Mouse (Mus musculus) MEL (cell line): ENCODE measurements around the gene Ppp3r1. TPM values are rescaled to one million over a fixed set of nuclear protein-coding genes. Genes with fewer than 3 reads are reported as not detected.
A peak's percentile ranks its signal among the peaks of the same experiment; 100 is the strongest.

ENCODE experiments used
- DNase-seq: peaks from one replicate; pipeline ENCODE4 v3.0.0; 2011; ENCODE audit warnings: low read depth, low spot score
- H3K27ac ChIP-seq: 2 replicates; pipeline ENCODE4 v1.5.1; 2012; ENCODE audit warnings: low read depth, mild to moderate bottlenecking, control low read depth, low read length, moderate library complexity; ENCODE audit not compliant: control insufficient read depth
- H3K27me3 ChIP-seq, 2 experiments: fragments of 150-350 bp in 1 of 2; sonication (generic) in 1 of 2; 2 replicates each; pipeline ENCODE4 v1.6.1; 2012; ENCODE audit warnings: low read length in 2 of 2, mild to moderate bottlenecking in 2 of 2, improper control_type of control experiment in 1 of 2, moderate library complexity in 1 of 2; ENCODE audit not compliant: insufficient read depth in 2 of 2, control insufficient read depth in 1 of 2
- H3K36me3 ChIP-seq, 2 experiments: 2 replicates each; pipeline ENCODE4 v1.6.1; 2012 to 2014; ENCODE audit warnings: low read length in 2 of 2, improper control_type of control experiment in 1 of 2, inconsistent platforms in 1 of 2, mild to moderate bottlenecking in 1 of 2; ENCODE audit not compliant: insufficient read depth in 2 of 2, control insufficient read depth in 1 of 2
- H3K4me1 ChIP-seq, 2 experiments: fragments of 150-350 bp in 1 of 2; sonication (generic) in 1 of 2; 2 replicates each; pipeline ENCODE4 v1.6.1; 2012; ENCODE audit warnings: low read length in 2 of 2, improper control_type of control experiment in 1 of 2, mild to moderate bottlenecking in 1 of 2; ENCODE audit not compliant: insufficient read depth in 2 of 2, control insufficient read depth in 1 of 2
- H3K4me3 ChIP-seq, 2 experiments: fragments of 150-350 bp in 1 of 2; sonication (generic) in 1 of 2; 2 replicates each; pipeline ENCODE4 v1.5.1; 2012; ENCODE audit warnings: low read depth in 2 of 2, low read length in 2 of 2, mild to moderate bottlenecking in 2 of 2, moderate library complexity in 2 of 2, control low read depth in 1 of 2, improper control_type of control experiment in 1 of 2; ENCODE audit not compliant: control insufficient read depth in 1 of 2, insufficient read depth in 1 of 2
- H3K79me2 ChIP-seq: 2 replicates; pipeline ENCODE4 v1.6.1; 2012; ENCODE audit warnings: mild to moderate bottlenecking, low read length, moderate library complexity; ENCODE audit not compliant: control insufficient read depth, poor library complexity, insufficient read depth
- H3K9ac ChIP-seq: 2 replicates; pipeline ENCODE4 v1.6.1; 2012; ENCODE audit warnings: low read depth, mild to moderate bottlenecking, control low read depth, low read length, moderate library complexity; ENCODE audit not compliant: control insufficient read depth, poor library complexity, severe bottlenecking
- H3K9me3 ChIP-seq: fragments of 150-350 bp; sonication (generic); replicated peaks from 2 replicates; pipeline ENCODE4 v1.6.1; 2012; ENCODE audit warnings: mild to moderate bottlenecking, low read length, improper control_type of control experiment, moderate library complexity; ENCODE audit not compliant: insufficient read depth
- BHLHE40 ChIP-seq: IDR thresholded peaks from 2 replicates; pipeline ENCODE4 v1.6.1; 2012; ENCODE audit warnings: low read depth, mild to moderate bottlenecking, inconsistent platforms, low read length, improper control_type of control experiment, borderline replicate concordance
- CHD2 ChIP-seq: IDR thresholded peaks from 2 replicates; pipeline ENCODE4 v1.6.1; 2011; ENCODE audit warnings: low read length, improper control_type of control experiment
- E2F4 ChIP-seq: IDR thresholded peaks from 2 replicates; pipeline ENCODE4 v1.6.1; 2011; ENCODE audit warnings: low read depth, low read length, improper control_type of control experiment, borderline replicate concordance
- EP300 ChIP-seq, 2 experiments: IDR thresholded peaks; 2 replicates each; pipeline ENCODE4 v1.6.1; 2011; ENCODE audit warnings: improper control_type of control experiment in 2 of 2, low read length in 2 of 2, low read depth in 1 of 2, mild to moderate bottlenecking in 1 of 2
- ETS1 ChIP-seq: IDR thresholded peaks from 2 replicates; pipeline ENCODE4 v1.6.1; 2012; ENCODE audit warnings: low read depth, mild to moderate bottlenecking, inconsistent platforms, low read length, improper control_type of control experiment, moderate library complexity
- GATA1 ChIP-seq: IDR thresholded peaks from 2 replicates; pipeline ENCODE4 v1.6.1; 2011; ENCODE audit warnings: low read depth, low read length, improper control_type of control experiment
- JUND ChIP-seq: IDR thresholded peaks from 2 replicates; pipeline ENCODE4 v1.6.1; 2011; ENCODE audit warnings: low read depth, mild to moderate bottlenecking, improper control_type of control experiment, low read length
- MAX ChIP-seq: IDR thresholded peaks from 2 replicates; pipeline ENCODE4 v1.6.1; 2011; ENCODE audit warnings: low read length, improper control_type of control experiment
- MAZ ChIP-seq: IDR thresholded peaks from 2 replicates; pipeline ENCODE4 v1.6.1; 2012; ENCODE audit warnings: low read depth, mild to moderate bottlenecking, inconsistent platforms, low read length, improper control_type of control experiment
- MEF2A ChIP-seq: IDR thresholded peaks from 2 replicates; pipeline ENCODE4 v1.6.1; 2014; ENCODE audit warnings: low read depth, mild to moderate bottlenecking, inconsistent platforms, low read length, improper control_type of control experiment; ENCODE audit not compliant: poor library complexity, insufficient replicate concordance, severe bottlenecking; ENCODE audit errors: extremely low read depth
- MYB ChIP-seq: IDR thresholded peaks from 2 replicates; pipeline ENCODE4 v1.6.1; 2011; ENCODE audit warnings: mild to moderate bottlenecking, low read depth, low read length, improper control_type of control experiment
- MYC ChIP-seq: IDR thresholded peaks from 2 replicates; pipeline ENCODE4 v1.6.1; 2011; ENCODE audit warnings: low read depth, mild to moderate bottlenecking, low read length, improper control_type of control experiment, moderate library complexity
- POLR2A ChIP-seq, 2 experiments: IDR thresholded peaks; 2 replicates each; pipeline ENCODE4 v1.6.1; 2011 to 2012; ENCODE audit warnings: low read length in 2 of 2, mild to moderate bottlenecking in 2 of 2, control low read depth in 1 of 2, improper control_type of control experiment in 1 of 2, low read depth in 1 of 2, moderate library complexity in 1 of 2; ENCODE audit not compliant: control insufficient read depth in 1 of 2, insufficient read depth in 1 of 2, poor library complexity in 1 of 2
- POLR2AphosphoS2 ChIP-seq: IDR thresholded peaks from 2 replicates; pipeline ENCODE4 v1.6.1; 2011; ENCODE audit warnings: low read length, improper control_type of control experiment
- POLR2AphosphoS5 ChIP-seq: IDR thresholded peaks from 2 replicates; pipeline ENCODE4 v1.6.1; 2012; ENCODE audit warnings: low read depth, borderline replicate concordance, mild to moderate bottlenecking, inconsistent platforms, low read length, moderate library complexity, mixed read lengths
- RAD21 ChIP-seq: IDR thresholded peaks from 2 replicates; pipeline ENCODE4 v1.6.1; 2011; ENCODE audit warnings: mild to moderate bottlenecking, low read depth, low read length, improper control_type of control experiment
- RCOR1 ChIP-seq: IDR thresholded peaks from 2 replicates; pipeline ENCODE4 v1.6.1; 2012; ENCODE audit warnings: low read depth, mild to moderate bottlenecking, inconsistent platforms, low read length, improper control_type of control experiment
- SIN3A ChIP-seq: IDR thresholded peaks from 2 replicates; pipeline ENCODE4 v1.6.1; 2012; ENCODE audit warnings: low read length, improper control_type of control experiment, inconsistent platforms
- SMC3 ChIP-seq: IDR thresholded peaks from 2 replicates; pipeline ENCODE4 v1.6.1; 2011; ENCODE audit warnings: low read depth, low read length, improper control_type of control experiment
- TAL1 ChIP-seq: IDR thresholded peaks from 2 replicates; pipeline ENCODE4 v1.6.1; 2012; ENCODE audit warnings: mild to moderate bottlenecking, inconsistent platforms, low read length, moderate library complexity, mixed read lengths
- TBP ChIP-seq: IDR thresholded peaks from 2 replicates; pipeline ENCODE4 v1.8.0; 2011; ENCODE audit warnings: low read depth, low read length, improper control_type of control experiment
- TCF12 ChIP-seq: IDR thresholded peaks from 2 replicates; pipeline ENCODE4 v1.6.1; 2014; ENCODE audit warnings: low read depth, mild to moderate bottlenecking, inconsistent platforms, low read length, improper control_type of control experiment, moderate library complexity
- UBTF ChIP-seq: IDR thresholded peaks from 2 replicates; pipeline ENCODE4 v1.6.1; 2012; ENCODE audit warnings: low read depth, mild to moderate bottlenecking, inconsistent platforms, low read length, improper control_type of control experiment, moderate library complexity, borderline replicate concordance; ENCODE audit not compliant: insufficient read depth
- USF2 ChIP-seq, 2 experiments: IDR thresholded peaks; 2 replicates each; pipeline ENCODE4 v1.6.1; 2011 to 2012; ENCODE audit warnings: improper control_type of control experiment in 2 of 2, low read length in 2 of 2, borderline replicate concordance in 1 of 2, inconsistent platforms in 1 of 2, low read depth in 1 of 2, mild to moderate bottlenecking in 1 of 2; ENCODE audit not compliant: insufficient read depth in 1 of 2
- ZC3H11A ChIP-seq: IDR thresholded peaks from 2 replicates; pipeline ENCODE4 v1.6.1; 2012; ENCODE audit warnings: low read depth, mild to moderate bottlenecking, inconsistent platforms, low read length, improper control_type of control experiment
- ZMIZ1 ChIP-seq: IDR thresholded peaks from 2 replicates; pipeline ENCODE4 v1.6.1; 2012; ENCODE audit warnings: low read depth, mild to moderate bottlenecking, inconsistent platforms, low read length, improper control_type of control experiment, moderate library complexity
- polyA plus RNA-seq, 2 experiments: library from polyadenylated mRNA; stranded (reverse) in 1 of 2; unstranded in 1 of 2; fragments of >175 nt in 1 of 2; fragments of >200 nt in 1 of 2; gene quantifications; 2 replicates each; pipeline versions ENCODE4 v1.2.1 to v1.2.4; 2012; ENCODE audit warnings: low replicate concordance in 2 of 2, low read depth in 1 of 2; ENCODE audit not compliant: insufficient read length in 2 of 2, insufficient read depth in 1 of 2, missing spikeins in 1 of 2
- total RNA-seq: library from RNA; depleted of rRNA; stranded (reverse); fragments of 300-350 nt; gene quantifications from 2 replicates; pipeline ENCODE4 v1.2.3, GENCODE M21; 2012

Gene Ppp3r1
- total and polyA plus RNA-seq, 3 experiments = 48.8 to 67.9 (median 63.8) TPM

- H3K79me2 ChIP-seq = peaks cover 2% of the 10 kb centered on the region; the same call in 1 of the 2 replicates
- H3K4me1 ChIP-seq = no peaks in the 10 kb centered on the region
- TF ChIP-seq MYB (no peak), TCF12 (no peak), CHD2 (no peak), POLR2A (IDR thresholded peaks at IDR 0.05; ENCODE audit: control insufficient read depth in 1 of 2, insufficient read depth in 1 of 2, low read depth in 1 of 2, low read length in 2 of 2, poor library complexity in 1 of 2) (no peak), ZMIZ1 (0 out of 2 replicates have a peak, but pooled peaks have one; percentile 25), MAX (no peak), JUND (no peak), MAZ (no peak), BHLHE40 (no peak), E2F4 (no peak), RAD21 (no peak), UBTF (no peak), POLR2AphosphoS2 (peak; percentile 64; the same call in 1 of the 2 replicates), TAL1 (no peak), EP300 (IDR thresholded peaks at IDR 0.05; ENCODE audit: low read depth in 1 of 2, low read length in 2 of 2) (no peak)
- no peaks in the 10 kb centered on the region for H3K9me3 ChIP-seq
- H3K36me3 ChIP-seq = peaks cover 0 to 41% of the 10 kb centered on the region in 2 experiments; a peak in 3 of 4 replicates
- H3K9ac ChIP-seq = no peak overlapping the region
- DNase-seq = no peak
- H3K27ac ChIP-seq = no peak overlapping the region
- H3K27me3 ChIP-seq = no peaks in the 10 kb centered on the region
- no peak overlapping the region for H3K4me3 ChIP-seq
Observed at GRCm38 (mm10) chr11:17202481-17202880, 43.4 kb downstream of the Ppp3r1 start.

- peak within 1 kb of the TSS; percentile 83 for H3K27ac ChIP-seq
- no peaks in the 10 kb centered on the region for H3K9me3 ChIP-seq
- H3K4me3 ChIP-seq = peak within 1 kb of the TSS; percentile 81 to 87
- peaks cover 13 to 14% of the 10 kb centered on the region in 2 experiments for H3K4me1 ChIP-seq
- H3K79me2 ChIP-seq = peaks cover 31% of the 10 kb centered on the region
- peaks cover 11 to 21% of the 10 kb centered on the region in 2 experiments for H3K36me3 ChIP-seq
- DNase-seq = peak; percentile 100
- H3K9ac ChIP-seq = peak within 1 kb of the TSS; percentile 84
- no peaks in the 10 kb centered on the region for H3K27me3 ChIP-seq
- TF ChIP-seq RCOR1 (peak; percentile 63), SIN3A (peak; percentile 99), ZC3H11A (no peak; the same call in 1 of the 2 replicates), TBP (peak; percentile 79; the same call in 1 of the 2 replicates), ZMIZ1 (peak; percentile 61), POLR2A (IDR thresholded peaks at IDR 0.05; ENCODE audit: control insufficient read depth in 1 of 2, insufficient read depth in 1 of 2, low read depth in 1 of 2, low read length in 2 of 2, poor library complexity in 1 of 2) (peak; percentile 70 to 71; a peak in 3 of 4 replicates), POLR2AphosphoS5 (peak; percentile 89; the same call in 1 of the 2 replicates), EP300 (IDR thresholded peaks at IDR 0.05; ENCODE audit: low read depth in 1 of 2, low read length in 2 of 2) (no peak; a peak in 1 of 4 replicates), POLR2AphosphoS2 (peak; percentile 76), E2F4 (0 out of 2 replicates have a peak, but pooled peaks have one; percentile 36), MEF2A (no peak), UBTF (0 out of 2 replicates have a peak, but pooled peaks have one; percentile 59), TCF12 (peak; percentile 53), ETS1 (peak; percentile 31; the same call in 1 of the 2 replicates), SMC3 (peak; percentile 27; the same call in 1 of the 2 replicates), GATA1 (peak; percentile 24; the same call in 1 of the 2 replicates), MYC (peak; percentile 98), USF2 (IDR thresholded peaks at IDR 0.05; ENCODE audit: borderline replicate concordance in 1 of 2, insufficient read depth in 1 of 2, low read depth in 1 of 2, low read length in 2 of 2) (0 out of 4 replicates have a peak, but pooled peaks of 1 of the 2 experiments have one; percentile 20)
Observed at GRCm38 (mm10) chr11:17211258-17212140, 52.4 kb downstream of the Ppp3r1 start, which contains the start of gene Pno1. Pno1 (minus strand) TSS chr11:17211568.
